Mouse (Mus musculus): ENCODE measurements around the gene Adamts2.

Adamts2 gene

GRCm38 (mm10) chr11:50848520-50849137 is 246.7 kb downstream of the Adamts2 start:
- DNase-seq (ENCODE audit: low read depth, low spot score): no peak

- DNase-seq (ENCODE audit: low read depth, low spot score): no peak
These were observed 247.4 kb downstream of the Adamts2 start for GRCm38 (mm10) chr11:50849310-50849709.

GRCm38 (mm10) chr11:50850177-50850735 is 248.4 kb downstream of the Adamts2 start, which contains the start of gene Grm6:
Gene Grm6, plus strand, starts transcription at chr11:50850685.
- DNase-seq (ENCODE audit: low read depth, low spot score): no peak

- no peak for DNase-seq (ENCODE audit: low read depth, low spot score)
These were observed 249.2 kb downstream of the Adamts2 start for GRCm38 (mm10) chr11:50850989-50851601.

All from R1 (cell line).